Mouse (Mus musculus): ENCODE measurements around the gene Gm21773.
"Not testable (repeated sequence)": the region's sequence is repeated elsewhere in the genome, so short reads cannot be mapped to it uniquely, and the experiment has no call there.

Gene Gm21773

GRCm38 (mm10) chrY:25309260-25309659 is at the start of gene Gm21773:
Gm21773 (minus strand) TSS chrY:25309360.
- DNase-seq (ENCODE audit: low spot score in 2 of 2): not testable (repeated sequence)
